Mouse (Mus musculus): ENCODE data around the gene Slc27a2. TPM values are rescaled to one million over a fixed set of nuclear protein-coding genes. Genes with fewer than 3 reads are reported as not detected.

The Slc27a2 gene
- 1.3 TPM in 2 replicates for polyA plus RNA-seq (2014; fragmentation: Nextera tagmentation; extraction: Ambion mirVana)

- Histone ChIP-seq H3K4me3 (ENCODE audit: low read depth, low read length) (peak within 1 kb of the TSS; percentile 48), H3K36me3 (ENCODE audit: insufficient read depth) (no peaks in the 10 kb centered on the region), H3K27ac (ENCODE audit: low read depth) (no peak within 1 kb of the TSS), H3K4me2 (peak within 1 kb of the TSS; percentile 93), H3K27me3 (ENCODE audit: insufficient read depth, low read length) (peaks cover 42% of the 10 kb centered on the region), H3K9ac (peak within 1 kb of the TSS; percentile 50), H3K4me1 (ENCODE audit: insufficient read depth) (no peaks in the 10 kb centered on the region), H3K9me3 (ENCODE audit: low read depth, low read length) (no peaks in the 10 kb centered on the region)
- no peak for TF ChIP-seq CTCF (IDR thresholded peaks at IDR 0.05; ENCODE audit: low read depth)
- peak; percentile 77 for ATAC-seq (ENCODE audit: insufficient read depth)
- DNase-seq, result peak; percentile 38
- WGBS, result 2% methylated on average over 61 of the region's 61 CpGs
Measured at GRCm38 (mm10) chr2:126552357-126553290, at the start of gene Slc27a2. Gene Slc27a2 (plus strand): TSS chr2:126552407.

- Histone ChIP-seq H3K4me2 (no peak overlapping the region), H3K9ac (no peak overlapping the region), H3K9me3 (ENCODE audit: low read depth, low read length) (no peaks in the 10 kb centered on the region), H3K4me3 (ENCODE audit: low read depth, low read length) (no peak overlapping the region), H3K4me1 (ENCODE audit: insufficient read depth) (no peaks in the 10 kb centered on the region), H3K27ac (ENCODE audit: low read depth) (no peak overlapping the region), H3K36me3 (ENCODE audit: insufficient read depth) (no peaks in the 10 kb centered on the region), H3K27me3 (ENCODE audit: insufficient read depth, low read length) (no peaks in the 10 kb centered on the region)
- no peak for DNase-seq
- ATAC-seq (ENCODE audit: insufficient read depth), result no peak
- 78% methylated on average over 1 of the region's 1 CpGs for WGBS
- TF ChIP-seq CTCF (IDR thresholded peaks at IDR 0.05; ENCODE audit: low read depth), result no peak
Measured at GRCm38 (mm10) chr2:126505156-126505555, 47.1 kb upstream of the Slc27a2 start.

GRCm38 (mm10) chr2:126507477-126507876 lies 44.7 kb upstream of the Slc27a2 start:
- ATAC-seq (ENCODE audit: insufficient read depth) (no peak), DNase-seq (no peak)
- Histone ChIP-seq H3K27me3 (ENCODE audit: insufficient read depth, low read length) (no peaks in the 10 kb centered on the region), H3K27ac (ENCODE audit: low read depth) (no peak overlapping the region), H3K4me2 (no peak overlapping the region), H3K4me3 (ENCODE audit: low read depth, low read length) (no peak overlapping the region), H3K4me1 (ENCODE audit: insufficient read depth) (no peaks in the 10 kb centered on the region), H3K36me3 (ENCODE audit: insufficient read depth) (no peaks in the 10 kb centered on the region), H3K9me3 (ENCODE audit: low read depth, low read length) (no peaks in the 10 kb centered on the region), H3K9ac (no peak overlapping the region)
- TF ChIP-seq CTCF (IDR thresholded peaks at IDR 0.05; ENCODE audit: low read depth), result no peak
- WGBS, result 87% methylated on average over 5 of the region's 5 CpGs

GRCm38 (mm10) chr2:126508228-126508627 lies 44.0 kb upstream of the Slc27a2 start:
- Histone ChIP-seq H3K4me1 (ENCODE audit: insufficient read depth) (no peaks in the 10 kb centered on the region), H3K27me3 (ENCODE audit: insufficient read depth, low read length) (no peaks in the 10 kb centered on the region), H3K36me3 (ENCODE audit: insufficient read depth) (no peaks in the 10 kb centered on the region), H3K27ac (ENCODE audit: low read depth) (no peak overlapping the region), H3K4me3 (ENCODE audit: low read depth, low read length) (no peak overlapping the region), H3K4me2 (no peak overlapping the region), H3K9ac (no peak overlapping the region), H3K9me3 (ENCODE audit: low read depth, low read length) (no peaks in the 10 kb centered on the region)
- 33% methylated on average over 1 of the region's 1 CpGs for WGBS
- ATAC-seq (ENCODE audit: insufficient read depth) (no peak), DNase-seq (no peak)
- TF ChIP-seq CTCF (IDR thresholded peaks at IDR 0.05; ENCODE audit: low read depth), result no peak

- Histone ChIP-seq H3K27me3 (ENCODE audit: insufficient read depth, low read length) (no peaks in the 10 kb centered on the region), H3K9ac (no peak overlapping the region), H3K27ac (ENCODE audit: low read depth) (no peak overlapping the region), H3K4me1 (ENCODE audit: insufficient read depth) (no peaks in the 10 kb centered on the region), H3K36me3 (ENCODE audit: insufficient read depth) (no peaks in the 10 kb centered on the region), H3K4me3 (ENCODE audit: low read depth, low read length) (no peak overlapping the region), H3K4me2 (no peak overlapping the region), H3K9me3 (ENCODE audit: low read depth, low read length) (no peaks in the 10 kb centered on the region)
- no peak for DNase-seq
- WGBS, result 69% methylated on average over 6 of the region's 6 CpGs
- no peak for ATAC-seq (ENCODE audit: insufficient read depth)
- no peak for TF ChIP-seq CTCF (IDR thresholded peaks at IDR 0.05; ENCODE audit: low read depth)
Measured at GRCm38 (mm10) chr2:126515069-126515826, 37.0 kb upstream of the Slc27a2 start.

- Histone ChIP-seq H3K4me2 (no peak overlapping the region), H3K9me3 (ENCODE audit: low read depth, low read length) (no peaks in the 10 kb centered on the region), H3K4me3 (ENCODE audit: low read depth, low read length) (no peak overlapping the region), H3K27ac (ENCODE audit: low read depth) (no peak overlapping the region), H3K9ac (no peak overlapping the region), H3K4me1 (ENCODE audit: insufficient read depth) (no peaks in the 10 kb centered on the region), H3K27me3 (ENCODE audit: insufficient read depth, low read length) (no peaks in the 10 kb centered on the region), H3K36me3 (ENCODE audit: insufficient read depth) (no peaks in the 10 kb centered on the region)
- TF ChIP-seq CTCF (IDR thresholded peaks at IDR 0.05; ENCODE audit: low read depth), result no peak
- ATAC-seq (ENCODE audit: insufficient read depth), result no peak
- WGBS, result 61% methylated on average over 11 of the region's 11 CpGs
- DNase-seq, result peak; percentile 15
Measured at GRCm38 (mm10) chr2:126519872-126520581, 32.2 kb upstream of the Slc27a2 start.
